Mouse (Mus musculus) cortical plate, adult 2 months (tissue): ENCODE measurements around the gene Olfr786.

ENCODE experiments used
- CTCF ChIP-seq: fragments of 200-500 bp; IDR thresholded peaks from 2 replicates; pipeline ENCODE4 v1.5.1; 2011; ENCODE audit warnings: mild to moderate bottlenecking, control low read depth, low read length; ENCODE audit not compliant: insufficient read depth; ENCODE audit errors: extremely low read depth
- POLR2A ChIP-seq: fragments of 200-500 bp; IDR thresholded peaks from 2 replicates; pipeline ENCODE4 v1.6.1; 2011; ENCODE audit warnings: mild to moderate bottlenecking, low read length, control low read depth; ENCODE audit not compliant: insufficient read depth; ENCODE audit errors: extremely low read depth

DNA sequence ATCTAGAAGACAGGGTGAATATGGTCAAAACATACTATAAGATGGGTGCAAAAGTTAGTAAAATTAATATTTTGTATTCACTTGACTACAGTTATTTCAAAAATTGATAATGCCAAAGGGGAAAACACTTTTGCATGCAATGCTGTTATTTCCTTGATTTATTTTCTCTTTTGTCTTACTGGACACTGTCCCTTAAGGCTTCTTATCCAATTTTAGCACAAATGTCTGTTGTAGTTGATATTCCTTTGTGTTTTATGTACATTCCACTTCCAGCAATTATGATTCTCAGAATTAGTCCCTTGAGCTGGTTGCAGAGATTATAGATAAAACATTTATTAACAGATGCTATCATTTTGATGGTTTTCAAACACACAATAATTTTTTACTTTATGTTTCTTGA is at the start of gene Olfr786:
- no peak for TF ChIP-seq CTCF
- no peak for TF ChIP-seq POLR2A
